ENCODE assay signal across 31 mouse cellular contexts in genomic region chr11:19546226-19546625, GRCm38 (mm10).
DNase-seq lines count a peak whose midpoint lies in the region; ATAC-seq and TF ChIP-seq lines count a peak whose summit lies in the region.
"Had no signal": no experiment of that assay in that cellular context is flagged by ENCODE, and none has a peak within 500 bp of the region (broad histone marks: within the 10 kb centered on the region; RNA-seq: fewer than 3 reads in every experiment).

No protein-coding gene starts in this region.

- no peak overlapping the region for H3K9ac ChIP-seq in neural tube, embryonic 15.5 days (replicated peaks)
- H3K9ac ChIP-seq in lung, postnatal 0 days (replicated peaks; ENCODE audit: low read depth), result no peak overlapping the region
- H3K9ac ChIP-seq: embryonic facial prominence, embryonic 13.5 days; forebrain, embryonic 12.5 days; forebrain, embryonic 15.5 days; hindbrain, embryonic 13.5 days; intestine, embryonic 15.5 days had no signal

- WGBS in neural tube, embryonic 15.5 days, result 71% methylated on average over 4 of the region's 4 CpGs
- 36% methylated on average over 4 of the region's 4 CpGs for WGBS in embryonic facial prominence, embryonic 10.5 days
- WGBS in limb, embryonic 10.5 days, result 26% methylated on average over 4 of the region's 4 CpGs
- WGBS in heart, embryonic 10.5 days, result 78% methylated on average over 4 of the region's 4 CpGs
- WGBS in lung, postnatal 0 days, result 50% methylated on average over 4 of the region's 4 CpGs

- DNase-seq in neural tube, embryonic 10.5 days (ENCODE audit: extremely low spot score, low spot score), result peak; percentile 39
- DNase-seq in embryonic facial prominence, embryonic 10.5 days (ENCODE audit: low spot score), result peak; percentile 45
- DNase-seq in limb, embryonic 10.5 days (ENCODE audit: low spot score), result peak; percentile 42
- peak; percentile 52 for DNase-seq in mesoderm, embryonic 11.5 days (ENCODE audit: low read depth, low spot score)
- DNase-seq in heart, embryonic 10.5 days (ENCODE audit: low spot score), result no peak
- DNase-seq in lung, postnatal 0 days (ENCODE audit: low spot score), result no peak
- no peak for DNase-seq in adrenal gland, adult 18-20 months (ENCODE audit: low spot score in 2 of 2)
- DNase-seq: adrenal gland, adult 2 months; adrenal gland, postnatal 14 days; B cell, adult 2 months; cerebellum, adult 11 months; cerebellum, adult 2 months; cerebellum, adult 9-11 months; cerebellum, postnatal 25 days; gastrocnemius, postnatal 10 days; gastrocnemius, postnatal 36 days; heart, adult 2 months; heart, postnatal 36 days had no signal

- TF ChIP-seq EP300 in lung, postnatal 0 days (IDR thresholded peaks at IDR 0.05), result no peak

- no peak overlapping the region for H3K27ac ChIP-seq in neural tube, embryonic 15.5 days (replicated peaks)
- H3K27ac ChIP-seq in embryonic facial prominence, embryonic 10.5 days (replicated peaks), result no peak overlapping the region; the same call in 1 of the 2 replicates
- 0 out of 2 replicates have a peak overlapping the region, but pooled peaks have one; percentile 50 for H3K27ac ChIP-seq in limb, embryonic 10.5 days
- H3K27ac ChIP-seq in heart, embryonic 10.5 days, result no peak overlapping the region
- H3K27ac ChIP-seq in lung, postnatal 0 days (ENCODE audit: low read length), result no peak overlapping the region
- H3K27ac ChIP-seq: embryonic facial prominence, embryonic 13.5 days; forebrain, embryonic 12.5 days; forebrain, embryonic 15.5 days; heart, adult 2 months; hindbrain, embryonic 10.5 days; hindbrain, embryonic 13.5 days; intestine, embryonic 15.5 days had no signal

- no peaks in the 10 kb centered on the region for H3K4me1 ChIP-seq in neural tube, embryonic 15.5 days
- peaks cover 10% of the 10 kb centered on the region for H3K4me1 ChIP-seq in embryonic facial prominence, embryonic 10.5 days
- H3K4me1 ChIP-seq in limb, embryonic 10.5 days, result peaks cover 13% of the 10 kb centered on the region
- no peaks in the 10 kb centered on the region for H3K4me1 ChIP-seq in heart, embryonic 10.5 days
- no peaks in the 10 kb centered on the region for H3K4me1 ChIP-seq in lung, postnatal 0 days (ENCODE audit: insufficient read depth, low read depth, low read length)
- H3K4me1 ChIP-seq: embryonic facial prominence, embryonic 13.5 days; forebrain, embryonic 12.5 days; forebrain, embryonic 15.5 days; hindbrain, embryonic 10.5 days; hindbrain, embryonic 13.5 days; intestine, embryonic 15.5 days had no signal

- H3K4me2 ChIP-seq in neural tube, embryonic 15.5 days, result no peak overlapping the region
- no peak overlapping the region for H3K4me2 ChIP-seq in lung, postnatal 0 days (replicated peaks; ENCODE audit: low read depth, low read length)
- H3K4me2 ChIP-seq: embryonic facial prominence, embryonic 13.5 days; forebrain, embryonic 12.5 days; forebrain, embryonic 15.5 days; heart, embryonic 11.5 days; hindbrain, embryonic 13.5 days; intestine, embryonic 15.5 days had no signal

- no peaks in the 10 kb centered on the region for H3K36me3 ChIP-seq in neural tube, embryonic 15.5 days
- H3K36me3 ChIP-seq in embryonic facial prominence, embryonic 10.5 days (replicated peaks), result no peaks in the 10 kb centered on the region
- no peaks in the 10 kb centered on the region for H3K36me3 ChIP-seq in limb, embryonic 10.5 days
- no peaks in the 10 kb centered on the region for H3K36me3 ChIP-seq in heart, embryonic 10.5 days
- no peaks in the 10 kb centered on the region for H3K36me3 ChIP-seq in lung, postnatal 0 days (ENCODE audit: insufficient read depth, low read length)
- H3K36me3 ChIP-seq: embryonic facial prominence, embryonic 13.5 days; forebrain, embryonic 12.5 days; forebrain, embryonic 15.5 days; G1E; hindbrain, embryonic 10.5 days; hindbrain, embryonic 13.5 days; intestine, embryonic 15.5 days had no signal

- no peak for TF ChIP-seq CTCF in lung, postnatal 0 days (IDR thresholded peaks at IDR 0.05)

- no peaks in the 10 kb centered on the region for H3K27me3 ChIP-seq in neural tube, embryonic 15.5 days (replicated peaks)
- H3K27me3 ChIP-seq in embryonic facial prominence, embryonic 10.5 days (replicated peaks; ENCODE audit: low read depth, poor library complexity, severe bottlenecking), result no peaks in the 10 kb centered on the region
- H3K27me3 ChIP-seq in limb, embryonic 10.5 days (ENCODE audit: low read depth, poor library complexity, severe bottlenecking), result no peaks in the 10 kb centered on the region
- no peaks in the 10 kb centered on the region for H3K27me3 ChIP-seq in heart, embryonic 10.5 days (ENCODE audit: insufficient read depth, poor library complexity, severe bottlenecking)
- no peaks in the 10 kb centered on the region for H3K27me3 ChIP-seq in lung, postnatal 0 days (replicated peaks; ENCODE audit: insufficient read depth, low read length)
- H3K27me3 ChIP-seq: CH12.LX; embryonic facial prominence, embryonic 13.5 days; forebrain, embryonic 15.5 days; hindbrain, embryonic 13.5 days; intestine, embryonic 15.5 days had no signal

- no peak for ATAC-seq in neural tube, embryonic 15.5 days (ENCODE audit: low FRiP score)
- no peak for ATAC-seq in lung, postnatal 0 days
- ATAC-seq: hindbrain, embryonic 16.5 days; intestine, embryonic 15.5 days; Patski had no signal

- H3K4me3 ChIP-seq in neural tube, embryonic 15.5 days (replicated peaks), result no peak overlapping the region
- H3K4me3 ChIP-seq in embryonic facial prominence, embryonic 10.5 days, result no peak overlapping the region
- H3K4me3 ChIP-seq in limb, embryonic 10.5 days, result no peak overlapping the region
- no peak overlapping the region for H3K4me3 ChIP-seq in heart, embryonic 10.5 days
- no peak overlapping the region for H3K4me3 ChIP-seq in lung, postnatal 0 days (ENCODE audit: low read depth, low read length)
- H3K4me3 ChIP-seq: embryonic facial prominence, embryonic 13.5 days; erythroblast, embryonic 14.5 days; forebrain, embryonic 12.5 days; forebrain, embryonic 15.5 days; heart, adult 2 months; hindbrain, embryonic 10.5 days; hindbrain, embryonic 13.5 days; intestine, embryonic 15.5 days had no signal

- H3K9me3 ChIP-seq in neural tube, embryonic 15.5 days (replicated peaks), result no peaks in the 10 kb centered on the region
- no peaks in the 10 kb centered on the region for H3K9me3 ChIP-seq in embryonic facial prominence, embryonic 10.5 days
- no peaks in the 10 kb centered on the region for H3K9me3 ChIP-seq in limb, embryonic 10.5 days (replicated peaks)
- no peaks in the 10 kb centered on the region for H3K9me3 ChIP-seq in heart, embryonic 10.5 days
- H3K9me3 ChIP-seq in lung, postnatal 0 days (ENCODE audit: low read length), result no peaks in the 10 kb centered on the region
- H3K9me3 ChIP-seq: embryonic facial prominence, embryonic 13.5 days; forebrain, embryonic 12.5 days; forebrain, embryonic 15.5 days; G1E; hindbrain, embryonic 10.5 days; hindbrain, embryonic 13.5 days; intestine, embryonic 15.5 days had no signal

Comparison
In these comparisons a context has a peak if more than half of its experiments do, and no peak if none do; other contexts are left out.
1. DNase-seq: peak in neural tube, embryonic 10.5 days (single experiment), embryonic facial prominence, embryonic 10.5 days (single experiment), limb, embryonic 10.5 days (single experiment) and mesoderm, embryonic 11.5 days (single experiment); none in heart, embryonic 10.5 days (single experiment), lung, postnatal 0 days (single experiment) and adrenal gland, adult 18-20 months (0 of 2).